Mouse (Mus musculus): ENCODE results near the gene Plcb2. TPM values are rescaled to one million over a fixed set of nuclear protein-coding genes. Genes with fewer than 3 reads are reported as not detected.

Plcb2 gene
- polyA plus RNA-seq, 1 experiment from 2014 or later: 1.0 TPM

DNA sequence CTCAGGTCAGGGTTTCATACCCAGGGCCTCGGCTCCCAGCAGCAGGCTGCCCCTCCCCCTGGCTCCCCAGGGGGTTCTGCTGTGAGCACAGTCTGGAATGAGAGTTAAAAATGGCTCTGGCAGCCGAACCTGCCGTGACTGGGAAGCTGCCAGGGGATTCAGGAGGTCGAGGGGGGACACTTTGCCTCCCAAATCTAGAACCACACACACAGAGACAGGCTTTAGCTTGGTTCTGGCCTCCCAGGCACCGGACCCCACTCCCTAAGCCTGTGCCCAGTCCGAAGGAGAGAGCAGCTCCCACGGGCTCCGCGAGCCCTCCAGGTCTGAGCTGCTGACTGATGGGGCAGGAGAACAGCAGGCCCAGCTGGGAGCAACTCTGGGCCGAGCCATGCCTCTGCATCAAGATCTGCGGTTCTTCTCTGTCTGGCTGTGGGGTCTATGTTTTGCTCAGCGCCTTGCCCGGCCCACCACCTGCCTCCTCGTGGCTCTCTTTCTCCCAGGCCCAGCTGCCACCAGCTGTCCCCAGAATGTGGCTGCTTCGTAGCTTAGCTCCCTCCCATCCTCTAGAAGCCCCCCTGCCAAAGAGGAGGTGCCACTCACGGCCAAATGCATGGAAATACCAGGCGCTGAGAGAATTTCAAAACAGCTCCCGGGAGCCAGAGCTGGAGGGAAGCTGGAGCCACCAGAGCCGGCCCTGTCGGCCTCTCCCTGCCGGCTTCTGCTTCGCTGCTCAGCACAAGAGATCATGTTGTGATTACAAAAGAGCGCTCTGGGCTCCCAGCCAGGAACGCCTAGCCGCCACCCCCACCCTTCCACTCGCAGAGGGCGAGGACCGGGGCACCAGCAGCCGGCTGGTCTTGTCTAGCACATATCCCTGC is 33.9 kb upstream of the Plcb2 start, which contains the start of gene Ccdc9b:
Gene Ccdc9b (minus strand): TSS at position 756 of the 878 bp plus-strand sequence.
- H3K4me1 ChIP-seq: peaks cover 41% of the 10 kb centered on the region
- ATAC-seq (ENCODE audit: low FRiP score): peak; percentile 80

DNA sequence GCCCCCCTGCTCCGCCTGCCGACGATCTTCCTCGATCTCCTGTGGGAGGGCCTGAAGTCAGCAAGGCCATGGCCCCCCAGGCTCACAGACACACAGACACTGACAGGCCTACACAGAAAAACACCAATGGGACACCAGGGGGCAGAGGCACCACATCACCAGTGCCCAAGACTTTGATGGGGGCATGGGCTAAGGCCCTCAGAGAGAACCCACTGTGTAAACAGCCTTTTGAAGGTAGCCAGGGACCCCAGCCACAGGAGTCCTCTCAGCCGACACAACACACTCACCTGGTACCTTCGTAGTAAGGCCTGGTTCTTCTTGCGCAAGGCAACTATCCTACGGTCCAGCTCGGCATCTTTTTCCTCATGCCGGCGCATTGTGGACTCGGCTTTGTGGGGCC is 33.1 kb upstream of the Plcb2 start:
- H3K9ac ChIP-seq (replicated peaks): no peak overlapping the region
- H3K4me1 ChIP-seq: peaks cover 41% of the 10 kb centered on the region
- H3K4me2 ChIP-seq: peak overlapping the region; percentile 46
- no peak overlapping the region for H3K4me3 ChIP-seq (replicated peaks)
- WGBS: 83% methylated on average over 12 of the region's 12 CpGs
- no peaks in the 10 kb centered on the region for H3K36me3 ChIP-seq
- peak overlapping the region; percentile 84 for H3K27ac ChIP-seq (replicated peaks)
- ATAC-seq (ENCODE audit: low FRiP score): no peak
- no peaks in the 10 kb centered on the region for H3K9me3 ChIP-seq (replicated peaks)
- no peaks in the 10 kb centered on the region; the same call in 1 of the 2 replicates for H3K27me3 ChIP-seq (replicated peaks)

More for the DNA sequence above, 33.9 kb upstream of the Plcb2 start, which contains the start of gene Ccdc9b:
- Histone ChIP-seq H3K27ac (replicated peaks) (peak within 1 kb of the TSS; percentile 84), H3K27me3 (replicated peaks) (no peaks in the 10 kb centered on the region; the same call in 1 of the 2 replicates), H3K9me3 (replicated peaks) (no peaks in the 10 kb centered on the region), H3K36me3 (no peaks in the 10 kb centered on the region), H3K4me3 (replicated peaks) (peak within 1 kb of the TSS; percentile 8; the same call in 1 of the 2 replicates), H3K9ac (replicated peaks) (peak within 1 kb of the TSS; percentile 36; the same call in 1 of the 2 replicates), H3K4me2 (peak within 1 kb of the TSS; percentile 46)
- WGBS: 5% methylated on average over 29 of the region's 29 CpGs

DNA sequence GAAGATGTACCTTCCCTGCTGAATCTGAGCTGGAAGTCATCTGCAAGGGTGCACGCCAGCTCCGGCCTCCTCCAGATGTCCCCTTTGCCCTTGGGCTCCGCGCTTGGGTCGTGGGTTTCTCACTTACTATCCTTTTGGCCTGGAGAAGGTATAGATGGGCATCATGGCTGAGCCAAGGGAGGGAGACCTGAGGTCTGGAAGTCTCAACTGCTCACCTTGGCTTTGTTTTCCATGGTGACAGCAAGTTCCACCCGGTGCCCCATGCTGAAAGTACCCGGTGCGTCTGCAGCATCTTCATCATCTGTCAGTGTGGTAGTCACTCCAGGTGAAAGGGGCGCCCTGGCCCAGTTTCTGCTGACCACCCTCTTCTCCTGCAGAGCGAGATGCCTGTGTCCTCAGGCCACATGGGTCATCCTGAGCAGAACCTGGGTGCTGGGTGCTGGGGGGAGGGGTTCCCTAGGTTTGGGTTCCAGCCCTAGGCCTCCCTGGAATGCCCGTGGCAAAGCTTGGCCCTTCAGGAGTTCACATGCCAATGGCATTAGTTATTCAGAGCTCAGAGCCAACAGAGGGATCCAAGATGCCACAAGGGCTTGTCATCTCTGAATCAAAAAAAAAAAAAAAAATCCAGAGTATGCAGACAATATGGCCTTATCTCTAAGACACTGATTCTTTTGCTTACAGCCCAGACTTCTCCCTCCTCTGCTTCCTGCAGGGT is 32.2 kb upstream of the Plcb2 start:
- ATAC-seq (ENCODE audit: low FRiP score): no peak
- Histone ChIP-seq H3K4me1 (peaks cover 41% of the 10 kb centered on the region), H3K36me3 (no peaks in the 10 kb centered on the region), H3K4me3 (replicated peaks) (no peak overlapping the region), H3K9ac (replicated peaks) (no peak overlapping the region), H3K9me3 (replicated peaks) (no peaks in the 10 kb centered on the region), H3K27me3 (replicated peaks) (no peaks in the 10 kb centered on the region; the same call in 1 of the 2 replicates), H3K27ac (replicated peaks) (no peak overlapping the region), H3K4me2 (no peak overlapping the region)
- whole genome bisulfite sequencing: 86% methylated on average over 11 of the region's 11 CpGs

DNA sequence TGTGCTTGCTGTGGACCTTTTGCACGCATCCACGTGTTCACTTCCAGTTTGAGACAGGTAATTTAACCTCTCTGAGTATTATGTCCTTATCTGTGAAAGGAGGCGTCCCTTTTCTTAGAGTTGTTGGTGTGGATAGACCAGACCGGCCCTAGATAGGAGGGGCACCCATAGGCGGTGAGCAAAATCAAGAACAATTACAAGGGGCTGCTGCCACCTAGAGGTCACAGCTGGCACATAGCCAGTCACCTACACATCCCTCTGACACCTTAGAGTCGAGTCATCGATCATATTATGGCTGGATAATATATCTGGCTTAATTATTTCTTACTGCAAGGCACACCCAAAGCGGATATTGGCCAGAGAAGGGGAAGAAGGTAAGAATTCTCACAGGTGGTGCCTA is 31.6 kb upstream of the Plcb2 start:
- no peaks in the 10 kb centered on the region for H3K36me3 ChIP-seq
- ATAC-seq (ENCODE audit: low FRiP score): peak; percentile 59; the same call in 1 of the 2 replicates
- H3K4me2 ChIP-seq: peak overlapping the region; percentile 19; the same call in 1 of the 2 replicates
- no peak overlapping the region for H3K9ac ChIP-seq (replicated peaks)
- no peak overlapping the region for H3K4me3 ChIP-seq (replicated peaks)
- no peaks in the 10 kb centered on the region for H3K9me3 ChIP-seq (replicated peaks)
- peaks cover 41% of the 10 kb centered on the region for H3K4me1 ChIP-seq
- no peak overlapping the region for H3K27ac ChIP-seq (replicated peaks)
- WGBS: 7% methylated on average over 8 of the region's 8 CpGs
- no peaks in the 10 kb centered on the region; the same call in 1 of the 2 replicates for H3K27me3 ChIP-seq (replicated peaks)

DNA sequence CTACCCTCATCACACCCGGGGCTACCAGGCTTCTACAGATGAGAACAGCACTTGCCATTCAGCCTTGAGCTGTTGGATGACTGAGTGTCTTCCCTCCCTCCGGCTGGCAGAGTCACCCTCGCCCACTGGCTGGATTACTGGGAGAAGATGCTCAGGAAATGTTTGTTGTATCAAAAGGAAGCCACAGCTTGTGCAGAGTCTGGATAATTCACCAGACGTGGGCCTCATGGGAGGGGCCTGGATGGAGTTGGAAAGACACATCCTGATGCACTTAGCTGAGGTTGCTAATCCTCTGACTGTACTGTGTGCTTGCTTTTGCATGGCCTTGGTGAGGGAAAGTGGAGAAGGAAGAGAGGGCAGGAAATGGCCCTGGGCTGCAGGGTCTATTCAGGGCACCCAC is 27.9 kb upstream of the Plcb2 start:
- H3K4me1 ChIP-seq: peaks cover 16% of the 10 kb centered on the region
- no peak overlapping the region for H3K27ac ChIP-seq (replicated peaks)
- no peak overlapping the region for H3K4me2 ChIP-seq
- H3K9me3 ChIP-seq (replicated peaks): no peaks in the 10 kb centered on the region
- no peaks in the 10 kb centered on the region for H3K36me3 ChIP-seq
- no peaks in the 10 kb centered on the region; the same call in 1 of the 2 replicates for H3K27me3 ChIP-seq (replicated peaks)
- no peak for ATAC-seq (ENCODE audit: low FRiP score)
- H3K4me3 ChIP-seq (replicated peaks): no peak overlapping the region
- H3K9ac ChIP-seq (replicated peaks): no peak overlapping the region
- 87% methylated on average over 4 of the region's 4 CpGs for WGBS

DNA sequence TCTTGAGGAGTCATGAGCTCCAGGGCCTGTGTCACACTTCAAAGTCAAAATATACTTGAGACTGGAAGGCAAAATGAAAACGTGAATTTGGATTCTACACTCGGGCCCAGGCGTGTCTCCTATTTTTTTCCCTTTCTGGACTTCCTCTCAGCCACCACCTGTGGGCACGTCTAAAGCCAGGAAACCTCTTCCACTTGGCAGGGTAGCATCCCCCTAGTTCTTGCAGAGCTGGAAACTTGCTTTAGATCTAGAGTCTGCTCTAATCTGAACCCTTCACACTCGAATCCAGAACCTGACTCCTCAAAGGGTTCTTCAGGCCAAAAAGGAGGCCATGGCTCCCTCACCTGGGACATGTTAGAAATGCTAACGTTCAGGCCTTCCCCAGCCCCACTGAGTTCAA is 27.2 kb upstream of the Plcb2 start:
- H3K27me3 ChIP-seq (replicated peaks): no peaks in the 10 kb centered on the region; the same call in 1 of the 2 replicates
- 85% methylated on average over 6 of the region's 6 CpGs for WGBS

DNA sequence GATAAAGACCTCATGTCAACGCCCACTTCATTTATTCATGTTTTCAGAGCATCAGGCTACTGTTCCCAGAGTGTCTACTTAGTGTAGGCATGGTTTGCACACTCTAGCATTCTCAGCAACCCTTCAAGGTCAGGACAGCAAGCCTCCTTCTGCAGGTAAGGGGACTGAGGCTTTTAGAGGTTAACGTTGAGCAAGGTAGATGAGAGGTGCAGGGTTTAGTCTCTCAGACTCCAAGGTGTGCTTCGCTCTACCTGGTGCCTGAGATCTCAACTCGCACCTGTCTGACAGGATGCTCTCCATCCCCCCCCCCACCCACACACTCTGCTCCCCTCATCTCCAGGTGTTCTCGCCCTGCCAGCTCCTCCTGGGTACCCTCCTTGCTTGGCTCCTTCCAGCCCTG is 25.9 kb upstream of the Plcb2 start:
- Histone ChIP-seq H3K27ac (replicated peaks) (no peak overlapping the region), H3K4me3 (replicated peaks) (no peak overlapping the region), H3K27me3 (replicated peaks) (no peaks in the 10 kb centered on the region), H3K4me1 (peaks cover 20% of the 10 kb centered on the region), H3K4me2 (no peak overlapping the region), H3K36me3 (no peaks in the 10 kb centered on the region; the same call in 1 of the 2 replicates), H3K9ac (replicated peaks) (no peak overlapping the region), H3K9me3 (replicated peaks) (no peaks in the 10 kb centered on the region)
- WGBS: 86% methylated on average over 5 of the region's 5 CpGs
- ATAC-seq (ENCODE audit: low FRiP score): no peak

More for the DNA sequence above, 27.2 kb upstream of the Plcb2 start:
- Histone ChIP-seq H3K4me2 (no peak overlapping the region), H3K36me3 (no peaks in the 10 kb centered on the region; the same call in 1 of the 2 replicates), H3K4me3 (replicated peaks) (no peak overlapping the region), H3K27ac (replicated peaks) (no peak overlapping the region), H3K9ac (replicated peaks) (no peak overlapping the region), H3K9me3 (replicated peaks) (no peaks in the 10 kb centered on the region), H3K4me1 (peaks cover 12% of the 10 kb centered on the region)
- ATAC-seq (ENCODE audit: low FRiP score): no peak

DNA sequence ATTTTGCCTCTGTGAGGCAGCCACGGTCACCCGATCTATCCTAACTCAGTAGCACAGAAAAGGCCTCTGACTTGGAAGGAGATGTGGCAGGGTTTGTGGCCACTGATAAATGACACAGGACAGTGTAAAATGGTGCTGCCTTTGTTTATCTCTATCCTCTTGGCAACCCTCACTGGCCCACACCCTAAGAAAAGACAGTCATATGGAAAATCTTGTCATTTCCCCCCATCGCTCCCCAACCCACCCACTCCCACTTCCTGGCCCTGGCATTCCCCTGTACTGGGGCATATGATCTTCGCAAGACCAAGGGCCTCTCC is 24.5 kb upstream of the Plcb2 start:
- Histone ChIP-seq H3K9ac (replicated peaks) (no peak overlapping the region), H3K27ac (replicated peaks) (no peak overlapping the region), H3K4me2 (no peak overlapping the region), H3K4me1 (peaks cover 33% of the 10 kb centered on the region), H3K36me3 (no peaks in the 10 kb centered on the region; the same call in 1 of the 2 replicates), H3K9me3 (replicated peaks) (no peaks in the 10 kb centered on the region), H3K27me3 (replicated peaks) (no peaks in the 10 kb centered on the region), H3K4me3 (replicated peaks) (no peak overlapping the region)
- WGBS: 71% methylated on average over 4 of the region's 4 CpGs
- no peak for ATAC-seq (ENCODE audit: low FRiP score)

DNA sequence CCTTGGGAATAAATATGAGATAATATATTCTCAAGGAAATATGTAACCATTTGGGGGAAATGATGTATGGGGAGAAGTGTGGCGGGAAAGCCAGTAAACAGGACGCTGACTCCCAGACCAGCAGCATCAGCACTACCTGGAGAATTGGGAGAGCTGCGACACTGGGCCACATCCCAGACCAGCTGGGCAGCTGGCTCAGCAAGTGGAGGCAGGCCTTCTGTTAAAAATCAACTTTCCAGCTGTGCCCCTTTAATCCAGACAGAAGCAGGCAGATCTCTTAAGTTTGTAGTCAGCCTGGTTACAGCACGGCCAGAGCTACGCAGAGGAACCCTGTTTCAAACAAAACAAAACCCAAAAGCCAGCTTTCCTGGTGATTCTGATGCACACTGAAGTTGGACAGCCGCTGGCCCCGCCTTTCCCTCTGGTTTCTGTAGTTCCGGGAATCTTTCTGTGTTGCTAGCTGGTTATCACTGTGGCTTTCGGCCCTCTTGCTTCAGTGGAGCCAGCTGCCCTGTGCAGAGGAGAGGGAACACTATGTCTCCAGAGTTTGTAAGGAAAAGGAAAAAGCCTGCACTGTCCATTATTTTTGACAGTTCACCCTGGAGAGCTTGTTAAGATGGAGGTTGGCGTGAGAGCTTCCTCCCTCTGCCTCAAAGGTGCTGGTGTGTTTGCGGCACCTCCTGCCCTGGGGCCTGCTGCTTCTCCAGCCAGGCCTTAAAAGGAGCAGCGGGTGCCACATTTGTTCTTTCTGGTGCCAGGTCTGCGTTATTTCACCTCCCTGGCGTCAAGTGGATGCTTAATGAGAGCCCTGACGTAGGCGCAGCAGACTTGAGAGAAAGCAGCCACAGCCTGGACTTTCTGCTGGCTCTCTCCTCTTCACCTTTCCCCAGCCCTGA is 23.9 kb upstream of the Plcb2 start:
- Histone ChIP-seq H3K9me3 (replicated peaks) (no peaks in the 10 kb centered on the region), H3K27me3 (replicated peaks) (no peaks in the 10 kb centered on the region), H3K4me1 (peaks cover 39% of the 10 kb centered on the region), H3K4me3 (replicated peaks) (no peak overlapping the region), H3K27ac (replicated peaks) (no peak overlapping the region), H3K36me3 (no peaks in the 10 kb centered on the region; the same call in 1 of the 2 replicates), H3K9ac (replicated peaks) (no peak overlapping the region), H3K4me2 (no peak overlapping the region)
- no peak for ATAC-seq (ENCODE audit: low FRiP score)
- WGBS: 66% methylated on average over 16 of the region's 16 CpGs

DNA sequence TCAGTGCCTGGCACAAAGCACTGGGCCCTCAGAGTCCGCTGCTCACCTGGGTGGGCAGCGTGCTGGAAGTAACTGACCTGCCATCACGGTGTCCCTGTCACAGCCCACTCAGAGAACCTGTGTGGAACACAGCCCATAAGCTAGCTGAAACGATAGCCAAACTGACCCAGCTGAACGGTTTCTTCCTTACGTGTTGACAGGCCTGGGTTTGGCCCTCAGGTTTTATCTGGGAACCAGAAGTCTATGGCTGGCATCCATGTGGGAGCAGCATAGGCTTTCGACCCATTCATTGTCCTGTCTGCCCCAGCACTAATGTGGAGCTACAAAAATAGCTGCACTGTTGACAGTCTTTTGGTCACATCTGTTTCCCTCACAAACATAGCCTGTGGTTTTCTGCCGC is 22.2 kb upstream of the Plcb2 start:
- no peaks in the 10 kb centered on the region; the same call in 1 of the 2 replicates for H3K36me3 ChIP-seq
- H3K27me3 ChIP-seq (replicated peaks): no peaks in the 10 kb centered on the region
- H3K27ac ChIP-seq (replicated peaks): 0 out of 2 replicates have a peak overlapping the region, but pooled peaks have one; percentile 23
- H3K9ac ChIP-seq (replicated peaks): no peak overlapping the region
- no peak overlapping the region for H3K4me3 ChIP-seq (replicated peaks)
- WGBS: 66% methylated on average over 8 of the region's 8 CpGs
- peak overlapping the region; percentile 26; the same call in 1 of the 2 replicates for H3K4me2 ChIP-seq
- ATAC-seq (ENCODE audit: low FRiP score): no peak
- H3K9me3 ChIP-seq (replicated peaks): no peaks in the 10 kb centered on the region
- peaks cover 46% of the 10 kb centered on the region for H3K4me1 ChIP-seq
